Mouse (Mus musculus): ENCODE measurements around the gene Tmub1. TPM values are rescaled to one million over a fixed set of nuclear protein-coding genes. Genes with fewer than 3 reads are reported as not detected.

Gene Tmub1
- polyA plus RNA-seq, 1 experiment = 61.2 TPM

GRCm38 (mm10) chr5:24455613-24456012, 8.0 kb upstream of the Tmub1 start:
- H3K27ac ChIP-seq (ENCODE audit: insufficient read depth, low read length) = no peak overlapping the region
- peaks cover 8% of the 10 kb centered on the region for H3K4me1 ChIP-seq (ENCODE audit: control insufficient read depth, insufficient read depth, insufficient read length)
- WGBS = 86% methylated on average over 7 of the region's 7 CpGs
- H3K36me3 ChIP-seq (ENCODE audit: control insufficient read depth, insufficient read depth, low read length) = no peaks in the 10 kb centered on the region
- H3K27me3 ChIP-seq (ENCODE audit: control insufficient read depth, insufficient read depth, low read length) = no peaks in the 10 kb centered on the region
- TF ChIP-seq POLR2A (IDR thresholded peaks at IDR 0.05; ENCODE audit: low read depth, low read length) (no peak), CTCF (IDR thresholded peaks at IDR 0.05; ENCODE audit: extremely low read depth, insufficient read depth, insufficient read length, insufficient replicate concordance) (no peak)
- H3K4me3 ChIP-seq (ENCODE audit: extremely low read depth, insufficient read depth, insufficient read length) = no peak overlapping the region
- DNase-seq (ENCODE audit: low read depth in 1 of 2, low spot score in 2 of 2) = no peak

GRCm38 (mm10) chr5:24455076-24455475, 7.4 kb upstream of the Tmub1 start:
- peaks cover 8% of the 10 kb centered on the region for H3K4me1 ChIP-seq (ENCODE audit: control insufficient read depth, insufficient read depth, insufficient read length)
- WGBS = 92% methylated on average over 3 of the region's 3 CpGs
- no peak for DNase-seq (ENCODE audit: low read depth in 1 of 2, low spot score in 2 of 2)
- no peak overlapping the region for H3K27ac ChIP-seq (ENCODE audit: insufficient read depth, low read length)
- H3K36me3 ChIP-seq (ENCODE audit: control insufficient read depth, insufficient read depth, low read length) = no peaks in the 10 kb centered on the region
- no peak overlapping the region for H3K4me3 ChIP-seq (ENCODE audit: extremely low read depth, insufficient read depth, insufficient read length)
- TF ChIP-seq CTCF (IDR thresholded peaks at IDR 0.05; ENCODE audit: extremely low read depth, insufficient read depth, insufficient read length, insufficient replicate concordance) = no peak
- H3K27me3 ChIP-seq (ENCODE audit: control insufficient read depth, insufficient read depth, low read length) = no peaks in the 10 kb centered on the region

GRCm38 (mm10) chr5:24453985-24454303, 6.3 kb upstream of the Tmub1 start:
- no peak overlapping the region for H3K4me3 ChIP-seq (ENCODE audit: extremely low read depth, insufficient read depth, insufficient read length)

GRCm38 (mm10) chr5:24453283-24453984, 5.8 kb upstream of the Tmub1 start:
- H3K4me3 ChIP-seq (ENCODE audit: extremely low read depth, insufficient read depth, insufficient read length) = peak overlapping the region; percentile 75; the same call in 1 of the 2 replicates
- 61% methylated on average over 5 of the region's 5 CpGs for WGBS
- no peaks in the 10 kb centered on the region for H3K36me3 ChIP-seq (ENCODE audit: control insufficient read depth, insufficient read depth, low read length)
- no peaks in the 10 kb centered on the region for H3K27me3 ChIP-seq (ENCODE audit: control insufficient read depth, insufficient read depth, low read length)
- no peak overlapping the region for H3K27ac ChIP-seq (ENCODE audit: insufficient read depth, low read length)
- H3K4me1 ChIP-seq (ENCODE audit: control insufficient read depth, insufficient read depth, insufficient read length) = peaks cover 8% of the 10 kb centered on the region
- no peak for DNase-seq (ENCODE audit: low read depth in 1 of 2, low spot score in 2 of 2)
- TF ChIP-seq CTCF (IDR thresholded peaks at IDR 0.05; ENCODE audit: extremely low read depth, insufficient read depth, insufficient read length, insufficient replicate concordance) (no peak), POLR2A (IDR thresholded peaks at IDR 0.05; ENCODE audit: low read depth, low read length) (no peak)

More at GRCm38 (mm10) chr5:24453985-24454303, 6.3 kb upstream of the Tmub1 start:
- WGBS = 51% methylated on average over 2 of the region's 2 CpGs
- H3K4me1 ChIP-seq (ENCODE audit: control insufficient read depth, insufficient read depth, insufficient read length) = peaks cover 8% of the 10 kb centered on the region
- H3K27ac ChIP-seq (ENCODE audit: insufficient read depth, low read length) = no peak overlapping the region
- TF ChIP-seq POLR2A (IDR thresholded peaks at IDR 0.05; ENCODE audit: low read depth, low read length) (no peak), CTCF (IDR thresholded peaks at IDR 0.05; ENCODE audit: extremely low read depth, insufficient read depth, insufficient read length, insufficient replicate concordance) (no peak)
- DNase-seq (ENCODE audit: low read depth in 1 of 2, low spot score in 2 of 2) = no peak
- H3K27me3 ChIP-seq (ENCODE audit: control insufficient read depth, insufficient read depth, low read length) = no peaks in the 10 kb centered on the region
- H3K36me3 ChIP-seq (ENCODE audit: control insufficient read depth, insufficient read depth, low read length) = no peaks in the 10 kb centered on the region

GRCm38 (mm10) chr5:24452691-24453233, 5.1 kb upstream of the Tmub1 start:
- Histone ChIP-seq H3K27me3 (ENCODE audit: control insufficient read depth, insufficient read depth, low read length) (no peaks in the 10 kb centered on the region), H3K4me1 (ENCODE audit: control insufficient read depth, insufficient read depth, insufficient read length) (peaks cover 10% of the 10 kb centered on the region), H3K4me3 (ENCODE audit: extremely low read depth, insufficient read depth, insufficient read length) (peak overlapping the region; percentile 75), H3K27ac (ENCODE audit: insufficient read depth, low read length) (peak overlapping the region; percentile 40; the same call in 1 of the 2 replicates), H3K36me3 (ENCODE audit: control insufficient read depth, insufficient read depth, low read length) (no peaks in the 10 kb centered on the region)
- DNase-seq (ENCODE audit: low read depth in 1 of 2, low spot score in 2 of 2) = no peak
- WGBS = 3% methylated on average over 29 of the region's 29 CpGs
- TF ChIP-seq POLR2A (IDR thresholded peaks at IDR 0.05; ENCODE audit: low read depth, low read length) = no peak
- no peak for TF ChIP-seq CTCF (IDR thresholded peaks at IDR 0.05; ENCODE audit: extremely low read depth, insufficient read depth, insufficient read length, insufficient replicate concordance)

GRCm38 (mm10) chr5:24452030-24452690, 4.5 kb upstream of the Tmub1 start, which contains the start of gene Agap3:
Gene Agap3, plus strand, starts transcription at chr5:24452177.
- no peak for DNase-seq (ENCODE audit: low read depth in 1 of 2, low spot score in 2 of 2)
- H3K27me3 ChIP-seq (ENCODE audit: control insufficient read depth, insufficient read depth, low read length) = no peaks in the 10 kb centered on the region
- H3K4me3 ChIP-seq (ENCODE audit: extremely low read depth, insufficient read depth, insufficient read length) = peak within 1 kb of the TSS; percentile 75
- H3K4me1 ChIP-seq (ENCODE audit: control insufficient read depth, insufficient read depth, insufficient read length) = peaks cover 10% of the 10 kb centered on the region
- WGBS = under 1% methylated on average over 70 of the region's 85 CpGs
- TF ChIP-seq POLR2A (IDR thresholded peaks at IDR 0.05; ENCODE audit: low read depth, low read length) (no peak), CTCF (IDR thresholded peaks at IDR 0.05; ENCODE audit: extremely low read depth, insufficient read depth, insufficient read length, insufficient replicate concordance) (no peak)
- peak within 1 kb of the TSS; percentile 74 for H3K27ac ChIP-seq (ENCODE audit: insufficient read depth, low read length)
- H3K36me3 ChIP-seq (ENCODE audit: control insufficient read depth, insufficient read depth, low read length) = no peaks in the 10 kb centered on the region
